ENCODE assay signal across 10 mouse cellular contexts in the genomic region with DNA sequence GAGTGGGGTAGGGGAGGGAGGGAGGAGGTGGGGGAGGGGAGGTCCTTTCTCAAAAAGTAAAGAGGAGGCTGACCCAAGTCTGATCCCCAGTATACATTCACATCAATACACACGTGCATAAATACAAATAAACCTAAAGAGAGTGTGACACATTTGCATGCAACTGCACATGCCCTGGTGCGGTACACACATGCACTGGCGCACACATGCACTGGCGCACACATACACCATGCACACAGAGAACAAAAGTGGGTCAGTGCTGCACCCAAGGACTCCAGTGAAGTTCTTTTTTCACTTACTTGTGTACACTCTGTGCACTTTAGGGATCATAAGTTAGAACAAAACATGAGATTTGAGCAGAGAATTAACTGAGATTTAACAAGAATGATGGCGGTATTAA. TPM values are rescaled to one million over a fixed set of nuclear protein-coding genes. Genes with fewer than 3 reads are reported as not detected.
DNase-seq lines count a peak whose midpoint lies in the region; ATAC-seq and TF ChIP-seq lines count a peak whose summit lies in the region.
"Had no signal": no experiment of that assay in that cellular context is flagged by ENCODE, and none has a peak within 500 bp of the region (broad histone marks: within the 10 kb centered on the region; RNA-seq: fewer than 3 reads in every experiment).

No protein-coding gene starts in this region.

- H3K9ac ChIP-seq in heart, embryonic 13.5 days = no peak overlapping the region
- no peak overlapping the region for H3K9ac ChIP-seq in lung, embryonic 16.5 days (ENCODE audit: low read length)
- H3K9ac ChIP-seq in hindbrain, embryonic 12.5 days = no peak overlapping the region

- peak overlapping the region; percentile 77 for H3K27ac ChIP-seq in heart, embryonic 13.5 days (replicated peaks)
- peak overlapping the region; percentile 30; the same call in 1 of the 2 replicates for H3K27ac ChIP-seq in lung, embryonic 16.5 days (ENCODE audit: low read length)
- no peak overlapping the region for H3K27ac ChIP-seq in hindbrain, embryonic 12.5 days

- H3K79me2 ChIP-seq in myocyte (ENCODE audit: control insufficient read depth, insufficient read depth) = peaks cover 100% of the 10 kb centered on the region

- DNase-seq in heart, adult 11 months = no peak
- no peak for DNase-seq in lung, adult 18-20 months
- DNase-seq in urinary bladder, adult 2 months (ENCODE audit: low spot score) = no peak
- DNase-seq in left cerebral cortex, postnatal 25 days (ENCODE audit: low spot score in 2 of 2) = no peak
- DNase-seq: cerebellum, adult 18-20 months had no signal

- no peak for ATAC-seq in heart, embryonic 13.5 days (ENCODE audit: extremely low read depth, insufficient number of reproducible peaks, low FRiP score, low TSS enrichment)
- ATAC-seq in lung, embryonic 16.5 days (ENCODE audit: low read depth) = no peak
- 0 out of 2 replicates have a peak, but pooled peaks have one; percentile 41 for ATAC-seq in hindbrain, embryonic 12.5 days (ENCODE audit: low FRiP score)

- intact Hi-C loops in left cerebral cortex, postnatal 25 days (cut with DNase I) = no loop called here

- peak overlapping the region; percentile 36 for H3K4me2 ChIP-seq in heart, embryonic 13.5 days
- peak overlapping the region; percentile 30 for H3K4me2 ChIP-seq in lung, embryonic 16.5 days (ENCODE audit: low read depth, low read length)
- no peak overlapping the region for H3K4me2 ChIP-seq in hindbrain, embryonic 12.5 days (replicated peaks)
- H3K4me2 ChIP-seq in myocyte (ENCODE audit: low read depth) = peak overlapping the region; percentile 36

- peaks cover 95% of the 10 kb centered on the region for H3K4me1 ChIP-seq in heart, embryonic 13.5 days
- peaks cover 49% of the 10 kb centered on the region for H3K4me1 ChIP-seq in lung, embryonic 16.5 days (replicated peaks; ENCODE audit: control insufficient read depth, insufficient read depth, low read length)
- peaks cover 53% of the 10 kb centered on the region for H3K4me1 ChIP-seq in hindbrain, embryonic 12.5 days

- H3K36me3 ChIP-seq in heart, embryonic 13.5 days = no peaks in the 10 kb centered on the region
- H3K36me3 ChIP-seq in lung, embryonic 16.5 days (ENCODE audit: control insufficient read depth, insufficient read depth, low read length) = no peaks in the 10 kb centered on the region
- no peaks in the 10 kb centered on the region for H3K36me3 ChIP-seq in hindbrain, embryonic 12.5 days
- no peaks in the 10 kb centered on the region for H3K36me3 ChIP-seq in myocyte (ENCODE audit: control insufficient read depth, insufficient read depth)

- 72% methylated on average over 5 of the region's 5 CpGs for WGBS in heart, embryonic 13.5 days
- 70% methylated on average over 5 of the region's 5 CpGs for WGBS in lung, embryonic 16.5 days
- WGBS in hindbrain, embryonic 12.5 days = 70% methylated on average over 5 of the region's 5 CpGs

- no peaks in the 10 kb centered on the region for H3K9me3 ChIP-seq in heart, embryonic 13.5 days
- no peaks in the 10 kb centered on the region for H3K9me3 ChIP-seq in lung, embryonic 16.5 days (ENCODE audit: control insufficient read depth, low read length)
- no peaks in the 10 kb centered on the region for H3K9me3 ChIP-seq in hindbrain, embryonic 12.5 days (replicated peaks)

- TF ChIP-seq POLR2A in myocyte (IDR thresholded peaks at IDR 0.05; ENCODE audit: insufficient read length, low read depth) = no peak

- no peak overlapping the region for H3ac ChIP-seq in myocyte (ENCODE audit: control insufficient read depth, insufficient read length)

- H3K4me3 ChIP-seq in heart, embryonic 13.5 days = no peak overlapping the region
- H3K4me3 ChIP-seq in lung, embryonic 16.5 days (ENCODE audit: low read length) = no peak overlapping the region
- no peak overlapping the region for H3K4me3 ChIP-seq in hindbrain, embryonic 12.5 days
- H3K4me3 ChIP-seq in myocyte = no peak overlapping the region
- H3K4me3 ChIP-seq: erythroblast, embryonic 14.5 days had no signal

- no peaks in the 10 kb centered on the region for H3K27me3 ChIP-seq in heart, embryonic 13.5 days (replicated peaks)
- H3K27me3 ChIP-seq in lung, embryonic 16.5 days (ENCODE audit: control insufficient read depth, insufficient read depth, low read depth, low read length) = no peaks in the 10 kb centered on the region
- no peaks in the 10 kb centered on the region for H3K27me3 ChIP-seq in hindbrain, embryonic 12.5 days
- H3K27me3 ChIP-seq in myocyte (ENCODE audit: control insufficient read depth, insufficient read depth, insufficient read length) = no peaks in the 10 kb centered on the region

TF ChIP-seq in myocyte, 11 proteins besides CTCF, POLR2A, EP300 and RAD21:
- no peak for TF ChIP-seq REST (IDR thresholded peaks at IDR 0.05; ENCODE audit: insufficient read depth, insufficient read length)
- peak; percentile 24 for TF ChIP-seq POLR2AphosphoS2 (IDR thresholded peaks at IDR 0.05; ENCODE audit: insufficient read length, low read depth)
TF ChIP-seq in myocyte: peak in this region for 1.

RNA-seq across cellular contexts. Expression of gene Dyrk1a, which starts 31.3 kb away (rescaled TPM):
- 6.7 and 7.2 TPM in 2 replicates for polyA plus RNA-seq in heart, embryonic 13.5 days (2015; fragmentation: Nextera tagmentation; extraction: Ambion mirVana)
- 8.0 and 9.0 TPM in 2 replicates for polyA plus RNA-seq in lung, embryonic 16.5 days (2015; fragmentation: Nextera tagmentation; extraction: Ambion mirVana)
- polyA plus RNA-seq in hindbrain, embryonic 12.5 days (2016; fragmentation: Nextera tagmentation; extraction: Ambion mirVana) = 9.3 and 9.9 TPM in 2 replicates
- polyA plus RNA-seq in myocyte (2012; fragmentation: generic; extraction: Trizol) = 20.7 TPM
- polyA plus RNA-seq in urinary bladder, adult 2 months (2012; rRNA removed) = 25.4 and 31.6 TPM in 2 replicates
- total RNA-seq in left cerebral cortex, postnatal 25 days (2021) = 10 to 100 TPM; 88.1 to 92.8 TPM
